11 mouse cellular contexts compared by ENCODE assay signal in genomic region chr11:117093900-117094552, GRCm38 (mm10). TPM values are rescaled to one million over a fixed set of nuclear protein-coding genes. Genes with fewer than 3 reads are reported as not detected.
DNase-seq lines count a peak whose midpoint lies in the region; ATAC-seq and TF ChIP-seq lines count a peak whose summit lies in the region.
"Had no signal": no experiment of that assay in that cellular context is flagged by ENCODE, and none has a peak within 500 bp of the region (broad histone marks: within the 10 kb centered on the region; RNA-seq: fewer than 3 reads in every experiment).

No protein-coding gene starts in this region.

- no peaks in the 10 kb centered on the region for H3K9me3 ChIP-seq in ES-Bruce4 (replicated peaks; ENCODE audit: control insufficient read depth, insufficient read depth, low read length, poor library complexity, severe bottlenecking)
- H3K9me3 ChIP-seq in heart, embryonic 14.5 days (ENCODE audit: control insufficient read depth, low read length) = no peaks in the 10 kb centered on the region
- no peaks in the 10 kb centered on the region for H3K9me3 ChIP-seq in limb, embryonic 14.5 days (ENCODE audit: control insufficient read depth, low read length)
- no peaks in the 10 kb centered on the region for H3K9me3 ChIP-seq in liver, postnatal 0 days (ENCODE audit: low read length)
- no peaks in the 10 kb centered on the region for H3K9me3 ChIP-seq in forebrain, embryonic 13.5 days (replicated peaks)
- H3K9me3 ChIP-seq: limb, embryonic 12.5 days; midbrain, embryonic 10.5 days had no signal

- ATAC-seq in heart, embryonic 14.5 days (ENCODE audit: insufficient number of reproducible peaks, insufficient read depth, low FRiP score, low read depth) = no peak
- ATAC-seq in limb, embryonic 14.5 days (ENCODE audit: low FRiP score, low read depth) = no peak
- ATAC-seq in liver, postnatal 0 days = no peak
- ATAC-seq in forebrain, embryonic 13.5 days = no peak

- H3K27ac ChIP-seq in ES-Bruce4 (ENCODE audit: insufficient read depth, low read length) = peak overlapping the region; percentile 43; the same call in 1 of the 2 replicates
- peak overlapping the region; percentile 48 to 57 for H3K27ac ChIP-seq in heart, embryonic 14.5 days (replicated peaks in 1 of 2; ENCODE audit: control insufficient read depth in 1 of 2, insufficient read depth in 1 of 2, low read depth in 2 of 2, low read length in 2 of 2)
- H3K27ac ChIP-seq in limb, embryonic 14.5 days (replicated peaks; ENCODE audit: low read depth, low read length) = no peak overlapping the region
- no peak overlapping the region for H3K27ac ChIP-seq in liver, postnatal 0 days (ENCODE audit: low read depth)
- H3K27ac ChIP-seq in forebrain, embryonic 13.5 days = no peak overlapping the region
- H3K27ac ChIP-seq: limb, embryonic 12.5 days had no signal

- TF ChIP-seq POLR2A in ES-Bruce4 (IDR thresholded peaks at IDR 0.05; ENCODE audit: insufficient read depth, low read length) = no peak
- TF ChIP-seq POLR2A in limb, embryonic 14.5 days (IDR thresholded peaks at IDR 0.05; ENCODE audit: borderline replicate concordance, extremely low read depth, insufficient read depth, insufficient read length) = no peak

- no peaks in the 10 kb centered on the region for H3K36me3 ChIP-seq in ES-Bruce4 (ENCODE audit: control insufficient read depth, insufficient read depth, low read length, poor library complexity, severe bottlenecking)
- H3K36me3 ChIP-seq in heart, embryonic 14.5 days (ENCODE audit: control insufficient read depth, insufficient read depth, low read length) = no peaks in the 10 kb centered on the region
- no peaks in the 10 kb centered on the region for H3K36me3 ChIP-seq in limb, embryonic 14.5 days (ENCODE audit: control insufficient read depth, insufficient read depth, low read length)
- no peaks in the 10 kb centered on the region for H3K36me3 ChIP-seq in liver, postnatal 0 days (replicated peaks; ENCODE audit: insufficient read depth, low read length)
- no peaks in the 10 kb centered on the region for H3K36me3 ChIP-seq in forebrain, embryonic 13.5 days (ENCODE audit: poor library complexity, severe bottlenecking)
- H3K36me3 ChIP-seq: limb, embryonic 12.5 days; midbrain, embryonic 10.5 days had no signal

- H3K4me3 ChIP-seq in ES-Bruce4 (ENCODE audit: low read depth, low read length) = no peak overlapping the region
- H3K4me3 ChIP-seq in heart, embryonic 14.5 days (ENCODE audit: control insufficient read depth in 1 of 2, insufficient read depth in 1 of 2, low read depth in 1 of 2, low read length in 2 of 2) = no peak overlapping the region
- H3K4me3 ChIP-seq in limb, embryonic 14.5 days (replicated peaks; ENCODE audit: low read length) = no peak overlapping the region
- no peak overlapping the region for H3K4me3 ChIP-seq in liver, postnatal 0 days (ENCODE audit: low read depth, low read length)
- no peak overlapping the region for H3K4me3 ChIP-seq in forebrain, embryonic 13.5 days
- H3K4me3 ChIP-seq: limb, embryonic 12.5 days; midbrain, embryonic 10.5 days had no signal

- H3K4me2 ChIP-seq in heart, embryonic 14.5 days (ENCODE audit: low read length) = peak overlapping the region; percentile 18; the same call in 1 of the 2 replicates
- no peak overlapping the region for H3K4me2 ChIP-seq in limb, embryonic 14.5 days (replicated peaks; ENCODE audit: low read depth, low read length, severe bottlenecking)
- H3K4me2 ChIP-seq in liver, postnatal 0 days (ENCODE audit: low read depth, low read length) = no peak overlapping the region
- H3K4me2 ChIP-seq in forebrain, embryonic 13.5 days = no peak overlapping the region
- H3K4me2 ChIP-seq: limb, embryonic 12.5 days had no signal

- WGBS in heart, embryonic 14.5 days = 41% methylated on average over 5 of the region's 5 CpGs
- 78% methylated on average over 5 of the region's 5 CpGs for WGBS in limb, embryonic 14.5 days
- WGBS in liver, postnatal 0 days (ENCODE audit: insufficient replicate concordance) = 53% methylated on average over 5 of the region's 5 CpGs
- WGBS in forebrain, embryonic 13.5 days = 83% methylated on average over 5 of the region's 5 CpGs

- no peak for TF ChIP-seq CTCF in ES-Bruce4 (IDR thresholded peaks at IDR 0.05; ENCODE audit: low read depth, low read length)
- TF ChIP-seq CTCF in liver, postnatal 0 days (IDR thresholded peaks at IDR 0.05; ENCODE audit: low read depth) = no peak

- no peaks in the 10 kb centered on the region for H3K27me3 ChIP-seq in ES-Bruce4 (ENCODE audit: control insufficient read depth, insufficient read depth, low read length, poor library complexity, severe bottlenecking)
- H3K27me3 ChIP-seq in heart, embryonic 14.5 days (ENCODE audit: control insufficient read depth, insufficient read depth, low read length) = no peaks in the 10 kb centered on the region
- H3K27me3 ChIP-seq in limb, embryonic 14.5 days (ENCODE audit: control insufficient read depth, insufficient read depth, low read length) = no peaks in the 10 kb centered on the region
- H3K27me3 ChIP-seq in liver, postnatal 0 days (ENCODE audit: insufficient read depth, low read length) = 0 out of 2 replicates have a peak, but pooled peaks cover 5% of the 10 kb centered on the region
- H3K27me3 ChIP-seq in forebrain, embryonic 13.5 days = no peaks in the 10 kb centered on the region
- H3K27me3 ChIP-seq: limb, embryonic 12.5 days had no signal

- TF ChIP-seq EP300 in ES-Bruce4 (IDR thresholded peaks at IDR 0.05; ENCODE audit: insufficient read depth, low read depth, low read length) = no peak
- no peak for TF ChIP-seq EP300 in liver, postnatal 0 days (IDR thresholded peaks at IDR 0.05; ENCODE audit: low read depth)

- peaks cover 15% of the 10 kb centered on the region for H3K4me1 ChIP-seq in ES-Bruce4 (ENCODE audit: control insufficient read depth, insufficient read depth, low read length)
- peaks cover 30 to 51% of the 10 kb centered on the region in 2 experiments for H3K4me1 ChIP-seq in heart, embryonic 14.5 days (ENCODE audit: control insufficient read depth in 2 of 2, insufficient read depth in 2 of 2, low read length in 2 of 2)
- H3K4me1 ChIP-seq in limb, embryonic 14.5 days (ENCODE audit: control insufficient read depth, insufficient read depth, low read length) = peaks cover 20% of the 10 kb centered on the region
- H3K4me1 ChIP-seq in liver, postnatal 0 days (ENCODE audit: insufficient read depth) = peaks cover 7% of the 10 kb centered on the region
- peaks cover 12% of the 10 kb centered on the region for H3K4me1 ChIP-seq in forebrain, embryonic 13.5 days

- 0 out of 2 replicates have a peak overlapping the region, but pooled peaks have one; percentile 11 for H3K9ac ChIP-seq in ES-Bruce4 (ENCODE audit: low read depth, poor library complexity, severe bottlenecking)
- H3K9ac ChIP-seq in heart, embryonic 14.5 days (ENCODE audit: low read length) = no peak overlapping the region
- H3K9ac ChIP-seq in limb, embryonic 14.5 days (ENCODE audit: low read depth, low read length, severe bottlenecking) = no peak overlapping the region
- no peak overlapping the region for H3K9ac ChIP-seq in liver, postnatal 0 days (replicated peaks)
- no peak overlapping the region for H3K9ac ChIP-seq in forebrain, embryonic 13.5 days
- H3K9ac ChIP-seq: limb, embryonic 12.5 days had no signal

- peak; percentile 61 for DNase-seq in MN1 (ENCODE audit: low spot score)
- DNase-seq in limb, embryonic 14.5 days (ENCODE audit: low spot score) = peak; percentile 37
- DNase-seq in liver, postnatal 0 days = no peak
- no peak for DNase-seq in c-Kit-positive CD71-positive TER-119-positive erythroid progenitor cells, embryonic 14.5 days (ENCODE audit: low spot score)
- DNase-seq: adrenal gland, postnatal 10 days; cerebellum, postnatal 25 days had no signal

RNA-seq across cellular contexts. Expression of gene Sec14l1, which starts 20.9 kb away (rescaled TPM):
- polyA plus RNA-seq in ES-Bruce4 (2011; ENCODE audit: insufficient read depth, insufficient read length, low read depth, missing spikeins) = 77.5 and 77.7 TPM in 2 replicates
- polyA plus RNA-seq in heart, embryonic 14.5 days (2014; fragmentation: Nextera tagmentation; extraction: Ambion mirVana) = 33.2 and 34.2 TPM in 2 replicates
- polyA plus RNA-seq in limb, embryonic 14.5 days (2012; rRNA removed) = 72.5 and 85.2 TPM in 2 replicates
- polyA plus RNA-seq in limb, embryonic 14.5 days (2014; fragmentation: Nextera tagmentation; extraction: Ambion mirVana) = 38.7 and 40.3 TPM in 2 replicates
- polyA plus RNA-seq in liver, postnatal 0 days (2015; fragmentation: Nextera tagmentation; extraction: Ambion mirVana) = 8.2 and 9.2 TPM in 2 replicates
- 60.3 and 62.1 TPM in 2 replicates for polyA plus RNA-seq in forebrain, embryonic 13.5 days (2015; fragmentation: Nextera tagmentation; extraction: Ambion mirVana)

Comparison
In these comparisons a context has a peak if more than half of its experiments do, and no peak if none do; other contexts are left out.
1. H3K27ac ChIP-seq: peak in ES-Bruce4 (single experiment) and heart, embryonic 14.5 days (2 of 2); none in limb, embryonic 14.5 days (single experiment), liver, postnatal 0 days (single experiment) and forebrain, embryonic 13.5 days (single experiment).
2. DNase-seq: peak in MN1 (single experiment) and limb, embryonic 14.5 days (single experiment); none in liver, postnatal 0 days (single experiment) and c-Kit-positive CD71-positive TER-119-positive erythroid progenitor cells, embryonic 14.5 days (single experiment).